Mouse (Mus musculus) c-Kit-positive CD71-positive TER-119-negative erythroid progenitor cells, embryonic 14.5 days (primary cell): ENCODE data around the gene Tex52.

Experiments used
- DNase-seq: peaks from one replicate; pipeline ENCODE4 v3.0.0-alpha.2; 2013; ENCODE audit warnings: low read depth

The Tex52 gene

GRCm38 (mm10) chr6:128429300-128429699, 54.0 kb downstream of the Tex52 start:
- no peak for DNase-seq

GRCm38 (mm10) chr6:128429826-128430225, 54.6 kb downstream of the Tex52 start:
- no peak for DNase-seq

GRCm38 (mm10) chr6:128432356-128432915, 57.2 kb downstream of the Tex52 start:
- no peak for DNase-seq

GRCm38 (mm10) chr6:128433566-128433965, 58.3 kb downstream of the Tex52 start:
- DNase-seq: no peak
